Mouse (Mus musculus) retina, embryonic 14.5 days (tissue): Measurements from ENCODE around the gene Lancl2.

Experiments used
- DNase-seq: peaks from one replicate; pipeline ENCODE4 v3.0.0-alpha.2; 2015; ENCODE audit warnings: low spot score

Gene Lancl2

GRCm38 (mm10) chr6:57702376-57702742 lies at the start of gene Lancl2:
Gene Lancl2, plus strand, starts transcription at chr6:57702540.
- no peak for DNase-seq

DNA sequence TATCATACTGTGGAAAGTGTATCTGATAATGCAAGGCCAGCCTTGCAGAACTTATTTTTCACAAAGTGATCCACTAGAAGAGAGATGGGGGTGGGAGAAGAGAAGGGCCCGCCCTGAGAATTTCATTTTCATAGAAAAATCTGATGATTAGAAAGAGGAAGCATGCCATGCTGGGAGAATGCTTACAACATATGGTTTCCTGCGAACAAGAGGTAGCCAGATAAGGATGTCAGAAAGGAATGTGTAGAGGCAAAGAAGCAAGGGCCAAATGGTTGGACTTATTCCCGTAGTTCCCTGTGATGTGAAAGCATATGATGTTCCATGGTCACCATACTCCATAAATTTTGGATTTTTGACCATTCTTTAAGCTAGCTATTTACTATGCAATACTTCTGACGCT lies 41.0 kb upstream of the Lancl2 start:
- DNase-seq: no peak

- DNase-seq: no peak
These were observed 18.2 kb upstream of the Lancl2 start for GRCm38 (mm10) chr6:57684156-57684555.

DNA sequence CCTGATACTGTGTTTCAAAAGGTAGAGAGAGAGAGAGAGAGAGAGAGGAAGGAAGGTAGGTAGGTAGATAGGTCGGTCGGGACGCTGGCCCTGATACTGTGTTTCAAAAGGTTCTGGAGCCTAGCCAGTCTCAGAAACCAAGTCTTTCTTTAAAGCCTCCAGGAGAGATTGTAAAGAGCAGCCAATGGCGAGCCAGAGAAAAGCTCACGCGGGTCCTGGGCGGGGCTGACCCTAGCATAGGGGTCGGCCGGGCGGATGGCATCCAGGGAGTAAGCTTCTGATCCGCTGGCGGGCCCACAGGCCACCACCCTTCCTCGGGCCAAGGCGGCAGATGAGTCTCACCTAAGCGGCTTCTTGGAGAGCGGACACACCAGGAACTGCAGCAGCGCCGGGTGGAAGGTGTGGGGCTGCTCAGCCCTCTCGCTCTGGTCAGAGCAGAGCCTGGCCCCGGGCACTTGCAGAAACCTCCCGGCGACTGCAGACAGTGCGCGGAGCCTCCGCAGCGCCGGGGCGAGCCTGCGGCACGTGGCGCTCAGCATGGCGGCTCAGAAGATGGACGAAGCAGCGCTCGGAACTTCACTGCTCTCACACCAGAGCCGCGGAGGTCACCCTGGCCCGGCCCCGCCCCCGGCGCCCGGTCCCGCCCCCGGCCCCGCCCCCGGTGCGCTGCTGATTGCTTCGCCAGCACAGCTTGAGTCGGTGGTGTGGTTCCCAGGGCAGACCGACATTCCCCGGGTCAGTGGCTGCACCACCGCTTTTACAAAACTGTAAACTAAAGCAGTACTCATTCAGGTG lies 10.7 kb upstream of the Lancl2 start, which contains the start of gene Pyurf:
Pyurf (minus strand) TSS at position 612 of the 795 bp plus-strand sequence.
- peak; percentile 83 for DNase-seq

GRCm38 (mm10) chr6:57693116-57693515 lies 9.2 kb upstream of the Lancl2 start:
- DNase-seq: no peak

GRCm38 (mm10) chr6:57701686-57702085 lies 654 bp upstream of the Lancl2 start:
- peak; percentile 18 for DNase-seq

GRCm38 (mm10) chr6:57702743-57703499 lies 581 bp downstream of the Lancl2 start:
- peak; percentile 93 for DNase-seq

GRCm38 (mm10) chr6:57703703-57704102 lies 1.4 kb downstream of the Lancl2 start:
- no peak for DNase-seq

DNA sequence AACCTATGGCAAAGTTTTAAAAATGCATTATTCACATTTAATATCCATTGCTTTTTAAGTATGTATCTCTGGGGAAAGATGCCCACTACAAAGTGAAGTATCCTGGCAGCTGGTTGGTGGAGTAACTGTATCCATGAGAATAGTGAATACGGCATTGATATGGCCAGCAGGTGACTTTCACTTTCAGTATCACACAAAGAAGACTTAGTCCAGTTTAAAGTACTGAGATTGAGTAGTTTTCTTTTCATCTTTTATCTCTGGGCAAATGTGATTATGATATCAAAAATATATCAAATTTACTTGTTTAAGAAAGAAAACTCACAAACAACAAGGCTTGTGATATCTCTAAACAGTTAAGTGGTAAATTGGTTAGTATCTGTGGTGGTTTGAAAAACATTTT lies 4.4 kb downstream of the Lancl2 start:
- DNase-seq: no peak

DNA sequence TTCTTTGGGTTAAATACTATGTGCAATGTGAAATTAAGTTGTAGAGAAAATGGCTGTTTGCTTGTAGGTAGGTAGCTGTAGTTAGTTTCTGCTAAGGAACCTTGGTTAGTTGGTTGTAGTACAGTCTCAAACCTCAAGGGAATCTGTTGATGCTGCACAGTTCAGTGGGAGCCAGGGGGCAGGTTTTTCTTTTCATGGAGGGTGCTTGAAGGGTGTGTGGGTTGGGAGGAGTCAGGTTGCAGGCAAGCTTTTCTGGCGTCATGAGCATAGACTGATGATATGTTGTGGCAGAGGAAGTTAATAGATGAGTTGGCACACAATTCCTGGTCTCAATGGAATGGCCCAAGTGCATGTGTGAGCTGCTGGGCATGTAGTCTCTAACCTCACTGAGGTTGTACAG lies 9.4 kb downstream of the Lancl2 start:
- no peak for DNase-seq

- no peak for DNase-seq
These were observed 19.0 kb downstream of the Lancl2 start for GRCm38 (mm10) chr6:57721347-57721746.

DNA sequence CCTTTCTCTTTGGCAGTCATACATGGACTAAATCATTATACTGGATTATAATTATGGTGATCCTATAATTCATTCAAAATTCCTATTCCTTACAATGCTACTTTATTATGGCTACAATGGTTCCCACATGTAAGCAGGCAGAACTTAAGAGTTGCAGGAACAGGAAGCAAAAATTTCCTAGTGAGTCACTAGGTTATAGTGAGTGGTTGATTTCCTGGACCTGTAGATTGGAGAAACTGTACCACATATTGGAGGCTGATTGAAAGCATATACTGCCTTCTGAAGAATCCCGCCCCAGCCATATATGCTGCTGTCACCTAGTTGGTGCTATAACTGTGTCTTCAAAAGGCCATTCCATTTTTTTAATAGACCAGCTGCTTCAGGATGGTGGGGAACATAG lies 40.4 kb downstream of the Lancl2 start:
- no peak for DNase-seq

DNA sequence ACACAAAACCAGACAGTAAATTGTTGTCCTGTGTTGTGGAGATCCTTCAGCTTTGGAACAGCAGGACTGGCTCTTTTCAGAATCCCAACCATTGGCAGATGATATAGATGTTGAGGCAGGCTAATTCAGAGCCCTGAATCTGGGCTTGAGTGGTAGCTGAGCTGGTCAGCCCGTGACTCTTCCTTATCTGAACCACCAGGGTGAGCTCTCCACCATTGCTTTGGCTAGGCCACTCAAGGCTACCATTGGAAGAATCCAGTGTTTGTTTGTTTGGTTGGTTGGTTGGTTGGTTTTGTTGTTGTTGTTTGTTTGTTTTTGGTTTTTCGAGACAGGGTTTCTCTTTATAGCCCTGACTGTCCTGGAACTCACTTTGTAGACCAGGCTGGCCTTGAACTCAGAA lies 41.0 kb downstream of the Lancl2 start:
- peak; percentile 11 for DNase-seq

- DNase-seq: no peak
These were observed 41.8 kb downstream of the Lancl2 start for GRCm38 (mm10) chr6:57744123-57744522.

DNA sequence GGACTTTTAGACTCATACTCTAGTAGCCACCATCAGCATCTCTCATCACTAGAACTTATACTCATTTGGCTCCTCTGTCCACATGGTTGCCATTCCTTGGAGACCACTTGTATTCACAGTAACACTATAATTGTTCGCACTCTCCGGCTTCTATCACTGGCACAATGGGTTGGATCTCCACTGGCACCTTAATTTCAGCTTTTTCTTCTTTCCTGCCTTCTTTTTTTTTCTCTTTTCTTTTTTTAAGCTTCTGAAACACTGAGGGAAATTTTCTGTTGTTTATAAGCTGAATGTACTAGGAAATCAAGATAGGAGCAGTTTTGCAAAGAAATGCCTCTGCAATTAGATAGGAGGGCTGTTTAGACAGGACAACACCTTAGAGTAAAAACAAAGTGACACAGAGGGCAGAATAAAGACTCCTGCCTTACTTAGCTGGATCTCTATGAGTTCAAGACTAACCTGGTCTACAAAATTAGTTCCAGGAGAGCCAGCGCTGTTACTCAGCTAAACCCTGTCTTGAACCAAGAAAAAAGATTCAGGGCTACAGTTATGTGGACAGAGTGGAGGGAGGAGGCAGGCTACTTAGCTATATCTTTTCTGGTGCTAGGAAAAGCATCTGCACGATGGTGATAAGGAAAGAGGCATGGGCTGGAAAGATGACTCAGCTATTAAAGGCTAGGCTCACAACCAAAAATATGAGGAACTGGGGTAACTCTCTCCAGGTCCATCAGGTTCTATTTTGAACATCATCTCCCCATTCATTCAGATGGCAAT lies 42.8 kb downstream of the Lancl2 start:
- DNase-seq: no peak

GRCm38 (mm10) chr6:57745748-57746129 lies 43.4 kb downstream of the Lancl2 start:
- no peak for DNase-seq

DNA sequence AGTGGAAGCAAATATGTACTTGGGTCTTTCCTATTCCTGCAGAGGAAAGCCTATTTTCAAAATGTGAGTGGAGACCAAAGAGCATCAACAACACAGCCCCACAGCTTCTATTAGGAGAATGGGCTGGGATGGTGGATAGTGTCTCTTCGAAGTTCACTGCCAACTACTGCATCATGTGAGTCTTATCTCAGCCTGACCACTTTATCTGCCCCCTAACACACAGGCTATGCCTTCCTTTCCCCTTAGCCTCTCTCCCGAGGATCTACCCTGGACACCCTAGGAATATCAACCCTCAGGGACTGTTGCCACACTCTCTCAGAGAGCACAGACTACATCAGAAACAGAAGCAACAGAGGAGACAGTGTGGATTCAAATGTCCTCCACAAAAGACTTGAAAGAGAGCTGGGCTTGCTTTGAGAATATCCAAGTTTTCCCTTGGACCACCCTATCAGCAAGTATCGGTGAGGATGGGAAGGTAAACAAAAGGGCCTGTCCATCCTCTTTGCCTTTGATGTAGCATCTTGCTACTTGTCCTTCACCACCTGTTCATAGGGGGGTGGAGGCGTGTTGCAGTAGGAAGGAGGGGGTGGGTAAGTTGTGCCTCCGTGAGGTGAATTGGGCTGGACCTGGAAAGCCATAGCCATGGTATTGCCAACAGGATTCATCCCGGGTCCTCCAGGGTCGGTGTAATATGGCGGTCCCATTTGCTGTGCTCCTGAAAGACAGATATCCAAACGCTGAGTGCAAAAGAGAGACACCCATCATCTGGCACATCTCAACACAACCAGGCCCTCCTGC lies 51.8 kb downstream of the Lancl2 start:
- DNase-seq: no peak

GRCm38 (mm10) chr6:57763054-57763453 lies 60.7 kb downstream of the Lancl2 start:
- DNase-seq: no peak

GRCm38 (mm10) chr6:57765095-57765878 lies 62.9 kb downstream of the Lancl2 start:
- DNase-seq: no peak

GRCm38 (mm10) chr6:57766287-57766686 lies 63.9 kb downstream of the Lancl2 start:
- DNase-seq: no peak
